Mouse (Mus musculus) cerebellum, postnatal 4 days (tissue): ENCODE results near the gene Kifc3.
"Not testable (repeated sequence)": the region's sequence is repeated elsewhere in the genome, so short reads cannot be mapped to it uniquely, and the experiment has no call there.

Source experiments
- DNase-seq, 2 experiments: peaks; one replicate each; pipeline ENCODE4 v3.0.0; 2022; ENCODE audit warnings: low spot score in 2 of 2, mixed read lengths in 1 of 2

Kifc3 gene

GRCm38 (mm10) chr8:95202056-95202570 lies 499 bp downstream of the Kifc3 start:
- no peak for DNase-seq

GRCm38 (mm10) chr8:95201491-95201890 lies 1.1 kb downstream of the Kifc3 start:
- no peak for DNase-seq

GRCm38 (mm10) chr8:95200001-95200405 lies 2.6 kb downstream of the Kifc3 start:
- DNase-seq: no peak

- no peak for DNase-seq
Measured at GRCm38 (mm10) chr8:95195728-95196127, 6.9 kb downstream of the Kifc3 start.

- no peak for DNase-seq
Measured at GRCm38 (mm10) chr8:95191497-95192175, 11.0 kb downstream of the Kifc3 start.

- no peak for DNase-seq
Measured at GRCm38 (mm10) chr8:95187579-95187978, 15.0 kb downstream of the Kifc3 start.

- no peak for DNase-seq
Measured at GRCm38 (mm10) chr8:95185891-95186513, 16.6 kb downstream of the Kifc3 start.

GRCm38 (mm10) chr8:95185104-95185503 lies 17.5 kb downstream of the Kifc3 start:
- DNase-seq: no peak

- DNase-seq: no peak
Measured at GRCm38 (mm10) chr8:95184171-95184570, 18.4 kb downstream of the Kifc3 start.

GRCm38 (mm10) chr8:95181850-95182249 lies 20.8 kb downstream of the Kifc3 start:
- DNase-seq: no peak

GRCm38 (mm10) chr8:95178191-95178590 lies 24.4 kb downstream of the Kifc3 start:
- no peak for DNase-seq

GRCm38 (mm10) chr8:95176985-95177384 lies 25.6 kb downstream of the Kifc3 start:
- no peak for DNase-seq

- DNase-seq: peak in 1 of 2 experiments; percentile 28
Measured at GRCm38 (mm10) chr8:95175808-95176207, 26.8 kb downstream of the Kifc3 start.

GRCm38 (mm10) chr8:95175306-95175705 lies 27.3 kb downstream of the Kifc3 start:
- DNase-seq: no peak

GRCm38 (mm10) chr8:95172433-95172832 lies 30.2 kb downstream of the Kifc3 start:
- DNase-seq: no peak

- no peak for DNase-seq
Measured at GRCm38 (mm10) chr8:95167726-95168125, 34.9 kb downstream of the Kifc3 start.

GRCm38 (mm10) chr8:95166400-95166799 lies 36.2 kb downstream of the Kifc3 start:
- DNase-seq: no peak

GRCm38 (mm10) chr8:95165923-95166322 lies 36.7 kb downstream of the Kifc3 start:
- peak in 1 of 2 experiments; percentile 26 for DNase-seq

- no peak for DNase-seq
Measured at GRCm38 (mm10) chr8:95164469-95164868, 38.1 kb downstream of the Kifc3 start.

- DNase-seq: not testable (repeated sequence)
Measured at GRCm38 (mm10) chr8:95163969-95164368, 38.6 kb downstream of the Kifc3 start.

GRCm38 (mm10) chr8:95162785-95163184 lies 39.8 kb downstream of the Kifc3 start:
- DNase-seq: no peak

- no peak for DNase-seq
Measured at GRCm38 (mm10) chr8:95159344-95159743, 43.3 kb downstream of the Kifc3 start.

- DNase-seq: no peak
Measured at GRCm38 (mm10) chr8:95158654-95159053, 44.0 kb downstream of the Kifc3 start.
